Mouse (Mus musculus) cerebellum, adult 2 months (tissue): ENCODE measurements at regions not wholly inside any gene's neighbourhood (a gene's known extent, or its start where the extent isn't known, plus 50 kb on each side); places are given as distances from the start of the nearest gene placed in this dataset.

ENCODE experiments used
- CTCF ChIP-seq: fragments of 200-500 bp; IDR thresholded peaks from 2 replicates; pipeline ENCODE4 v1.5.1; 2011; ENCODE audit warnings: low read depth, mild to moderate bottlenecking, control low read depth, low read length, moderate library complexity, borderline replicate concordance; ENCODE audit not compliant: insufficient read depth
- POLR2A ChIP-seq: fragments of 200-500 bp; IDR thresholded peaks from 2 replicates; pipeline ENCODE4 v1.6.1; 2011; ENCODE audit warnings: low read length, control low read depth, borderline replicate concordance; ENCODE audit not compliant: insufficient read depth

DNA sequence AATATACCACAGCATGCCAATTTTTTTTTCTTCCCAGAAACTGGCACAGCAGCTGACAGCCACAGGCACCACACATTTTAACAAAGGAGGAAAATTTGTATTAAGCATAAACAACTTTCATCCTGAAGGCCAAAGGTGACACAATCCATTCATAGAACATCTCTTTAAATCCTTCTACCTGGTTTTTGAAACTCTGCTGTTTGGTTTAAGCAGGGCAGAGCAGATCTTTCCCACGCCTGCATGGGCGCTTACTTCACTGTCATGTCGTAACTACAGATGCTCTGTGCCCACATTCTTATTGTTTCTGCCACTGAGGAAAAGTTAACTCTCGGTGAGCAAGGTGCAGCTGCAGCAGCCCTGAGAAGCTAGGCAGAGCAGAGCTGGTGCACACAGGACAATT is 234.8 kb downstream of the Efnb2 start:
- TF ChIP-seq CTCF (no peak), POLR2A (no peak)
